Mouse (Mus musculus) embryo, embryonic 10.5 days (tissue): ENCODE measurements around the gene Setmar.
A peak's percentile ranks its signal among the peaks of the same experiment; 100 is the strongest.

Experiments
- DNase-seq: peaks from one replicate; pipeline ENCODE4 v3.0.0-alpha.2; 2015; ENCODE audit warnings: low spot score

The Setmar gene

GRCm38 (mm10) chr6:108064918-108065526 is at the start of gene Setmar:
Gene Setmar (plus strand): TSS chr6:108065045.
- peak; percentile 98 for DNase-seq

- no peak for DNase-seq
Observed at GRCm38 (mm10) chr6:108021646-108022045, 43.2 kb upstream of the Setmar start.

GRCm38 (mm10) chr6:108055041-108055440 is 9.8 kb upstream of the Setmar start:
- peak; percentile 73 for DNase-seq

- DNase-seq = no peak
Observed at GRCm38 (mm10) chr6:108055946-108056345, 8.9 kb upstream of the Setmar start.

GRCm38 (mm10) chr6:108057353-108057752 is 7.5 kb upstream of the Setmar start:
- no peak for DNase-seq

GRCm38 (mm10) chr6:108058066-108058465 is 6.8 kb upstream of the Setmar start:
- DNase-seq = no peak

GRCm38 (mm10) chr6:108061121-108061520 is 3.7 kb upstream of the Setmar start:
- DNase-seq = no peak

- DNase-seq = peak; percentile 91
Observed at GRCm38 (mm10) chr6:108065583-108065982, 738 bp downstream of the Setmar start.

GRCm38 (mm10) chr6:108070947-108071346 is 6.1 kb downstream of the Setmar start:
- DNase-seq = no peak

- no peak for DNase-seq
Observed at GRCm38 (mm10) chr6:108073071-108073470, 8.2 kb downstream of the Setmar start.

GRCm38 (mm10) chr6:108073931-108074330 is 9.1 kb downstream of the Setmar start:
- DNase-seq = no peak

- DNase-seq = no peak
Observed at GRCm38 (mm10) chr6:108074624-108075023, 9.8 kb downstream of the Setmar start.

GRCm38 (mm10) chr6:108075857-108076256 is 11.0 kb downstream of the Setmar start:
- DNase-seq = no peak

- DNase-seq = no peak
Observed at GRCm38 (mm10) chr6:108091296-108091695, 26.5 kb downstream of the Setmar start.

- DNase-seq = no peak
Observed at GRCm38 (mm10) chr6:108092646-108093045, 27.8 kb downstream of the Setmar start.

GRCm38 (mm10) chr6:108093449-108093848 is 28.6 kb downstream of the Setmar start:
- no peak for DNase-seq

GRCm38 (mm10) chr6:108095445-108095844 is 30.6 kb downstream of the Setmar start:
- DNase-seq = no peak

GRCm38 (mm10) chr6:108098171-108098845 is 33.5 kb downstream of the Setmar start:
- peak; percentile 88 for DNase-seq

GRCm38 (mm10) chr6:108098846-108099217 is 34.0 kb downstream of the Setmar start:
- no peak for DNase-seq

GRCm38 (mm10) chr6:108101936-108102830 is 37.3 kb downstream of the Setmar start:
- DNase-seq = no peak

GRCm38 (mm10) chr6:108107376-108107775 is 42.5 kb downstream of the Setmar start:
- no peak for DNase-seq

- DNase-seq = no peak
Observed at GRCm38 (mm10) chr6:108110336-108110735, 45.5 kb downstream of the Setmar start.

- no peak for DNase-seq
Observed at GRCm38 (mm10) chr6:108111693-108112092, 46.8 kb downstream of the Setmar start.
